Mouse (Mus musculus) brain, embryonic 14.5 days (tissue): ENCODE results near the gene Tnfrsf12a.

Experiments used
- CTCF ChIP-seq: fragments of 200-500 bp; IDR thresholded peaks from 2 replicates; pipeline ENCODE4 v1.5.1; 2012; ENCODE audit warnings: inconsistent platforms, mild to moderate bottlenecking, moderate library complexity, borderline replicate concordance; ENCODE audit not compliant: insufficient read depth, insufficient read length; ENCODE audit errors: extremely low read depth
- POLR2A ChIP-seq: fragments of 200-500 bp; IDR thresholded peaks from 2 replicates; pipeline ENCODE4 v1.6.1; 2012; ENCODE audit warnings: mild to moderate bottlenecking, inconsistent platforms, borderline replicate concordance; ENCODE audit not compliant: poor library complexity, insufficient read depth, insufficient read length, severe bottlenecking; ENCODE audit errors: extremely low read depth

GRCm38 (mm10) chr17:23722376-23723125 is 45.3 kb upstream of the Tnfrsf12a start, which contains the start of gene 1520401A03Rik:
- TF ChIP-seq CTCF, result no peak
- no peak for TF ChIP-seq POLR2A
